Mouse (Mus musculus): Measurements from ENCODE around the gene Aoc3.

GRCm38 (mm10) chr11:101351721-101352111 lies 21.3 kb downstream of the Aoc3 start:
- TF ChIP-seq CTCF (IDR thresholded peaks at IDR 0.05; ENCODE audit: low read depth, low read length) = no peak
- TF ChIP-seq POLR2A (IDR thresholded peaks at IDR 0.05; ENCODE audit: extremely low read depth, insufficient read depth, low read length) = no peak
